Mouse (Mus musculus): Measurements from ENCODE around the gene Rfc4.
A peak's percentile ranks its signal among the peaks of the same experiment; 100 is the strongest.
"Not testable (repeated sequence)": the region's sequence is repeated elsewhere in the genome, so short reads cannot be mapped to it uniquely, and the experiment has no call there.

The Rfc4 gene

DNA sequence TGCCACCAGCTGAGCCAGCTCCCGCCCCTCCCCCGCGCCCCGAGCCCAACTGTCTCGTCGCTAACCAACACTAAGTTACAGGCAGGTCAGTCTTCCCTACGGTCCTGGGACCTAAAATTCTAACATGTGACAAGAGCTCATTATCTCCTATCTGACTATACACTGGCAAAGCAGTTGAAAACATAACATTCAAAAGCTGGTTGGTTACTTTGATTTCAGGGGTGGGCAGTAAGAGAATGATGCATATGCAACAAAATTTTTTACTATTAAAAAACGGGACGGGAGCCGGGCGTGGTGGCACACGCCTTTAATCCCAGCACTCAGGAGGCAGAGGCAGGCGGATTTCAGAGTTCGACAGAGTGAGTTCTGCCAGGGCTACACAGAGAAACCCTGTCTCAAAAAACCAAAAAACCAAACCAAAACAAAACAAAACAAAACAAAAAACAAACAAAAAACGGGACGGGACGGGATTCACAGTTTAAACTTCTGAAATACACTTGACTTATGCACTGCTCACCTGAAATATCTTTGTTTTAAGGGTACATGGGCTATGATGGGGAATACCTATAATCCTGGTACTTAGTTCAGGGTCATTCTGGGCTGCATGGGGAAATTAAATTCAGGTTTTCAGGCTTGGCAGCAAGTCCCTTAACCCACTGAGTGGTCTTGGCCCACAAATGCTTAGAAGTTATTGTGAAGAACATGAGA, 24.3 kb downstream of the Rfc4 start:
- no peak for DNase-seq (ENCODE audit: low spot score in 2 of 2)

DNA sequence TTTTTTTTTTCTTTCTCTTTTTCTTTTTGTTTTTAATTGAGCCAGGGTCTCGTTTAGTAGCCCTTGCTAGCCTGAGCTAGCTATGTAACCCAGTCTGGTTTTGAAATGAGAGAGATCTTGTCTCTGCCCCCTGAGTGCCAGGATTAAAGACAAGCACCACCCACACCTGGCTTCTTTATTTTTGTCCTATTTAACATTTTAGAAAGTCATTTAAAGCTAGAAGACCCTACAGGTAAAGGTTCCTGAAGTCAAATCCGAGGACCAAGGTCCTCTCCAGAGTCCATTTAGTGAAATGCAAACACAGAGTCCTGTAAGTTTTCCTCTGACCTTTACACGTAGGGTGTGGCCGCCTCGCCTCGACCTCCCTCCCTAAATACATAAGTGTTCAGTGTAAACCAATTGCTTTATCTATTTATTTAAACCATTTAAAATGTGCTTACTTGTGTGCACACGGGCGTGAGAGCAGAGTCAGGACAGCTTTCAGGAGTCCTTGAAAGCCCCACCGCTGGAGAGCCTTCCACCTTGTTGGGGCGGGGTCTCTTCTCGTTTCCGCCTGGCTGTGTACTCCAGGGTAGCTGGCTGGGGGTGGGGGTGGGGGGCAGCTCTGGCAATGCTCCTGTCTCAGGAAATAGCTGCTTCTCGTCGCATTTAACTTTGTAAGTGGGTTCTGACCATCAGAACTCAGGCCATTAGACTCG, 25.0 kb downstream of the Rfc4 start:
- DNase-seq (ENCODE audit: low spot score in 2 of 2): no peak

GRCm38 (mm10) chr16:23100613-23101012, 26.9 kb downstream of the Rfc4 start:
- DNase-seq (ENCODE audit: low spot score in 2 of 2): no peak

DNA sequence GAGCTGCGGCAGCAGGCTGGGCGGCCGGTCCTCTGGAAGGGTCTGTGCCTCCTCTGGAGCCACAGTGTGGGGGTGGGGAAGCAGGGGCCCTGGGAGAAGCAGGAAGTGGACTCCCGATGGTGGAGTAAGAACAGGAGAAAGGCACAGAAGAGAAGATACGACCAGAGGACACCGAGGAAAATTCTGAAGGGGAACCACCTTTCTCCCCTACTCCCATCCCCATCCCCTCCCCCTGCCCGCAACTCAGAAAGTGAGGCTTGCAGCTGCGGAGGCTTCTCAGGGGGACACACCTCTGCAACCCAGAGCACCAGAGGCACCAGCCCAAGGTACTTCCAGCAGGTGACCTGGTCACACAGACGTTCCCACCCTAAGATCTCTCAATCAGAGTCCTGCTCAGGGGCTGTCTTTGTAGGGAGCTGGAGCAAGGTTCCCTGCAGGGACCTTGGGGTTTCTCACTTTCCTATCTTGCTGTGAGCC, 27.4 kb downstream of the Rfc4 start:
- DNase-seq (ENCODE audit: low spot score in 2 of 2): no peak

DNA sequence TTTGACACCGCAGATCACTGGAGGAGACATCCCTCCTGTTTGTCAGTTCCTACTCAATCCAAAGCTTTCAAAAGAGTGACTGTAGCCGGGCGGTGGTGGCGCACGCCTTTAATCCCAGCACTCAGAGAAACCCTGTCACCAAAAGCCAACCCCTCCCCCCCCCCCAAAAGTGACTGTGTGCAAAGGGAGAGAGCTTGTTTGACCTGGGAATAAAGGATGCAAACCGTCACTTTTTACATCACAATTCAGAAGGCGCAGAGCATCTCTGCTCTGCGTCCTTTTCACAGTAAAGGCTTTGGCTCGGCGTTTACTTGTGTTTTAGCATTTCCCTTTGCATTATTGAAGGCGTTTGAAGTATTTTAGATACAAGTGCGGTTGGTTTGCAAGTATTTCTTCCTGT, 27.9 kb downstream of the Rfc4 start:
- no peak for DNase-seq (ENCODE audit: low spot score in 2 of 2)

GRCm38 (mm10) chr16:23098105-23098452, 29.5 kb downstream of the Rfc4 start:
- not testable (repeated sequence) for DNase-seq (ENCODE audit: low spot score in 2 of 2)

DNA sequence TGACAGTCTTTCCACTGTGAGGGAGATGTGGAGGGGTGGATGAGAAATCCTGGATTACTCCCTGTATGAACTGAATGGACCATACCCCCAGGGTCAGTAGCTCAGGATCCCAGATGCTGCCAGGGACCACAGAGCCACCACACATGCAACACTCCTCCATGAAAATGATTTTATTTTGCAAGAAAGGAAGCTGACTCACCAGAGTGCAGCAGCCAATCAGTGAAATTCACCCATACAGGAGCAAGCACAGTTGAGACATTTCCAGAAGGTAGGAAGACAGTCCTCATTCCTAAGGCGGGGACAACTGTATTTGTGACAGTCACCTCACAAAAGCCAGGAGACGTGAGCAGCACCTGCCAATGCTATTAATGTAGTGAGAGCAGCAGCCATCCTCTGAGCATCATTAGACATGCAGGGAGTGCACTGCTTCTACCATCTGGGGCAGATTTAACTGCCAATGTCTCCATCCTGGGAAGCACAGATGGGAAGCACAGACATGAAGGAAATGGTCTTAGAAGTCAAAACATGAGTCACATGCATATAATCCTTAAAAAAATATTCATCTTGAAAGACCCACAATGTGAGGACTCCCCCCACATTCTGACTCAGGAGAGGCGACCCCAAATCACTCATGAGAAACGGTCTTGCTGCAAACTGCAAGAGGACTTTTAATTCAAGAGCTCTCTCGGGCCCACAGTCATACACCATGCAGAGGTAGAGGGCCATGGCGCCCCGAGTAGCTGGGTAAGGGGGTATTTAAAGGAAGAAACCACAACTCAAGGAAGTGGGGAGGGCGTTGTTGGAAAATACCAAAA, 30.0 kb downstream of the Rfc4 start:
- DNase-seq (ENCODE audit: low spot score in 2 of 2): peak in 1 of 2 experiments; percentile 13

GRCm38 (mm10) chr16:23096886-23097285, 30.7 kb downstream of the Rfc4 start:
- DNase-seq (ENCODE audit: low spot score in 2 of 2): not testable (repeated sequence)

DNA sequence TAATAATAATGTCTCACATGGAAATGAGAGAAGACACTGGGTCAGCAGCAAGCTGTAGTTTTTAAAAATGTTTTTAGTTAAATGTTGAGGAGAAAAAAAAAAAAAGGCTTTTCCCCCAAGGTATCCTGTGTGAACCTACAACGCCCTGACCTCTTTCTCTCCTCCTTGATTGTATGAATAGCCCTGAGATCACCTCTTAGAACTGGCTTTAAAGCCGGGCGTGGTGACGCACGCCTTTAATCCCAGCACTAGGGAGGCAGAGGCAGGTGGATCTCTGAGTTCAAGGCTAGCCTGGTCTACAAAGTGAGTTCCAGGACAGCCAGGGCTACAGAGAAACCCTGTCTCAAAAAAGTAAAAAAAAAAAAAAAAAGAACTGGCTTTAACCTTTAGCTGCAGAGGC, 32.0 kb downstream of the Rfc4 start:
- not testable (repeated sequence) for DNase-seq (ENCODE audit: low spot score in 2 of 2)

GRCm38 (mm10) chr16:23094136-23094535, 33.4 kb downstream of the Rfc4 start:
- DNase-seq (ENCODE audit: low spot score in 2 of 2): no peak

- no peak for DNase-seq (ENCODE audit: low spot score in 2 of 2)
Observed at GRCm38 (mm10) chr16:23093321-23093953, 34.1 kb downstream of the Rfc4 start.

DNA sequence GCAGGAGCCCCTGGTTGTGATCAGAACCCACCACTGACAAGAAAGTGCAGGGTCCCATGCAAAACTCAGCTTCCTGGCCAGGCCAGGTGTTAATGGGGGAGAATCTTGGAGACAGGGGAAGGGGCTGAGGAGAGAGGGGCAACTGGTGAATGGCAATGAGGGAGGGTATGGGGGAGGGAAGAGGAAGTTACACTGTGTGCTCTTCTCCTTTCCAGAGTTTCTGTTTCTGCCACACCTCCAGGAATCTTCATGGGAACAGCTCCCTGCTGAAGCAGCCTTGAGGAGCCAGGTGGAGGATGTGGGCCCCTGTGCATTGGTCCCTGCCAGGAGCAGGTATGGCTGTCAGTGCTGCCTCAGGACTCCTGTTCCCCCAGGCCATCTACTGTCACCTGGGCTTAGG, 36.2 kb downstream of the Rfc4 start:
- not testable (repeated sequence) for DNase-seq (ENCODE audit: low spot score in 2 of 2)

DNA sequence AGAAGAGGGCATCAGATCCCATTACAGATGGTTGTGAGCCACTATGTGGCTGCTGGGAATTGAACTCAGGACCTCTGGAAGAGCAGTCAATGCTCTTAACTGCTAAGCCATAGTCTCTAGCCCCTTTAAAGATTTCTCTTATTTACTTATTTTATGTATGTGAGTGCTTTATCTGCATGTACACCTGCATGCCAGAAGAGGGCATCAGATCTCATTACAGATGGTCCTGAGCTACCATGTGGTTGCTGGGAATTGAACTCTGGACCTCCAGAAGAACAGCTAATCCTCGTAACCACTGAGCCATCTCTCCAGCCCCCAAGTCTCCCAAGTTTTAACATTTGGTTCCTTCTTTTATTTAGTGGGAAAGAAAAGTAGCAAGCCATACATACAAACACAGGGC, 39.0 kb downstream of the Rfc4 start:
- DNase-seq (ENCODE audit: low spot score in 2 of 2): not testable (repeated sequence)

- not testable (repeated sequence) for DNase-seq (ENCODE audit: low spot score in 2 of 2)
Observed at GRCm38 (mm10) chr16:23087712-23088111, 39.8 kb downstream of the Rfc4 start.

DNA sequence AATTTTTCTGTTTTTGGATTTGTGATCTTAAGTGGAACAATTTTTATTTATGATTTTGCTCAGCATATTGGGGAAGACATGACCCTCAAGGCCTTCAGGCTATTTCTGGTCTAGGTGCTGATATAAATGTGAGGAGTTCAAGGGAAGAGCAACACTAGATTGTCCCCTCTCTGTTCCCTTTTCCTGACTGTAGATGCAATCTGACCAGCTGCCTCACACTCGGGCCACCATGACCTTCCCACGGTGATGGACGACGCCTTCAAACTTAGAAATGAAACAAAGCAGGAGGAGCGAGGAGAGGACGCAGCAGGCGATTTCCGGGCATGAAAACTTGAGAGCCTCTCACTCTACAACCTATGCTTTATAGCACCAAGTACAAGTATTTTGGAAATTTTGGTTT, 40.4 kb downstream of the Rfc4 start:
- DNase-seq (ENCODE audit: low spot score in 2 of 2): not testable (repeated sequence)

DNA sequence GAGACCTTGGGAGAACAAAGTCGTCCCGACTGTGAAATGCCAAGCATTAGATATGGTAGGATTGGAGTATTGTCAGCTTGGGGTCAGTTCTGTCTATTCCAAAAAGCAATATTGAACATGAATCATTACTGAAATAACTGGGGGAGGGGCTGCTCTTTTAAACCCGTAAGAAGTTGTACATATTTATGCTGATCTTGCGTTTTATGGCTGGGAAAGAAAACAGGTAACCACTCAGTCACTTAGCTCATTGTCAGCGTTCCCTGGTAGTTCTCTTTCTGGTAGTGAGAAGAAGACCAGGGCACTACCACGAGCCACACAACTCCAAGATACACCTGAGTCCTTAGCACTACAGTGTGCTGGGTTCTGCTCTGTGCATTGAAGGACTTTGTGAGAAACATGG, 50.0 kb downstream of the Rfc4 start:
- not testable (repeated sequence) for DNase-seq (ENCODE audit: low spot score in 2 of 2)
